Mouse (Mus musculus): ENCODE measurements at regions not wholly inside any gene's neighbourhood (a gene's known extent, or its start where the extent isn't known, plus 50 kb on each side); places are given as distances from the start of the nearest gene placed in this dataset.

- Histone ChIP-seq H3K36me3 (no peaks in the 10 kb centered on the region), H3K4me3 (replicated peaks) (no peak overlapping the region), H3K27ac (replicated peaks) (0 out of 2 replicates have a peak overlapping the region, but pooled peaks have one; percentile 36), H3K4me1 (no peaks in the 10 kb centered on the region; the same call in 1 of the 2 replicates), H3K27me3 (no peaks in the 10 kb centered on the region; the same call in 1 of the 2 replicates), H3K4me2 (replicated peaks) (no peak overlapping the region), H3K9me3 (replicated peaks) (no peaks in the 10 kb centered on the region), H3K9ac (no peak overlapping the region)
- peak; percentile 83 for ATAC-seq (ENCODE audit: insufficient number of reproducible peaks, low FRiP score, low TSS enrichment, low read depth)
- WGBS = 40% methylated on average over 10 of the region's 10 CpGs
Observed at GRCm38 (mm10) chr4:8945116-8945515, 706.3 kb upstream of the Car8 start.

- no peak overlapping the region for H3K9ac ChIP-seq
- H3K4me3 ChIP-seq (replicated peaks) = no peak overlapping the region
- peaks cover 3% of the 10 kb centered on the region; the same call in 1 of the 2 replicates for H3K4me1 ChIP-seq
- 24% methylated on average over 5 of the region's 5 CpGs for WGBS
- H3K27ac ChIP-seq (replicated peaks) = no peak overlapping the region
- H3K4me2 ChIP-seq (replicated peaks) = no peak overlapping the region
- H3K9me3 ChIP-seq (replicated peaks) = no peaks in the 10 kb centered on the region
- no peaks in the 10 kb centered on the region; the same call in 1 of the 2 replicates for H3K27me3 ChIP-seq
- ATAC-seq (ENCODE audit: insufficient number of reproducible peaks, low FRiP score, low TSS enrichment, low read depth) = no peak
- H3K36me3 ChIP-seq = no peaks in the 10 kb centered on the region
Observed at GRCm38 (mm10) chr4:8943080-8943479, 704.2 kb upstream of the Car8 start.

GRCm38 (mm10) chr4:8938948-8939411 lies 700.1 kb upstream of the Car8 start:
- Histone ChIP-seq H3K4me3 (replicated peaks) (no peak overlapping the region), H3K9me3 (replicated peaks) (no peaks in the 10 kb centered on the region), H3K9ac (no peak overlapping the region), H3K4me2 (replicated peaks) (no peak overlapping the region), H3K27ac (replicated peaks) (no peak overlapping the region), H3K36me3 (no peaks in the 10 kb centered on the region), H3K27me3 (no peaks in the 10 kb centered on the region; the same call in 1 of the 2 replicates), H3K4me1 (0 out of 2 replicates have a peak, but pooled peaks cover 3% of the 10 kb centered on the region)
- ATAC-seq (ENCODE audit: insufficient number of reproducible peaks, low FRiP score, low TSS enrichment, low read depth) = peak; percentile 68
- WGBS = 50% methylated on average over 6 of the region's 6 CpGs

- 38% methylated on average over 2 of the region's 2 CpGs for WGBS
- no peak overlapping the region for H3K27ac ChIP-seq (replicated peaks)
- 0 out of 2 replicates have a peak, but pooled peaks cover 3% of the 10 kb centered on the region for H3K4me1 ChIP-seq
- H3K9me3 ChIP-seq (replicated peaks) = no peaks in the 10 kb centered on the region
- no peak overlapping the region for H3K9ac ChIP-seq
- no peak for ATAC-seq (ENCODE audit: insufficient number of reproducible peaks, low FRiP score, low TSS enrichment, low read depth)
- no peak overlapping the region for H3K4me2 ChIP-seq (replicated peaks)
- no peaks in the 10 kb centered on the region; the same call in 1 of the 2 replicates for H3K27me3 ChIP-seq
- no peak overlapping the region for H3K4me3 ChIP-seq (replicated peaks)
- H3K36me3 ChIP-seq = no peaks in the 10 kb centered on the region
Observed at GRCm38 (mm10) chr4:8935899-8936298, 697.1 kb upstream of the Car8 start.

GRCm38 (mm10) chr4:8934541-8934940 lies 695.7 kb upstream of the Car8 start:
- Histone ChIP-seq H3K36me3 (no peaks in the 10 kb centered on the region), H3K4me2 (replicated peaks) (no peak overlapping the region), H3K4me3 (replicated peaks) (no peak overlapping the region), H3K9me3 (replicated peaks) (no peaks in the 10 kb centered on the region), H3K27ac (replicated peaks) (no peak overlapping the region), H3K4me1 (0 out of 2 replicates have a peak, but pooled peaks cover under 1% of the 10 kb centered on the region), H3K27me3 (no peaks in the 10 kb centered on the region), H3K9ac (no peak overlapping the region)
- 72% methylated on average over 1 of the region's 1 CpGs for WGBS
- ATAC-seq (ENCODE audit: insufficient number of reproducible peaks, low FRiP score, low TSS enrichment, low read depth) = no peak

GRCm38 (mm10) chr4:8929346-8929745 lies 690.5 kb upstream of the Car8 start:
- Histone ChIP-seq H3K4me1 (0 out of 2 replicates have a peak, but pooled peaks cover 4% of the 10 kb centered on the region), H3K27me3 (no peaks in the 10 kb centered on the region), H3K9ac (no peak overlapping the region), H3K4me3 (replicated peaks) (no peak overlapping the region), H3K36me3 (no peaks in the 10 kb centered on the region), H3K4me2 (replicated peaks) (no peak overlapping the region), H3K9me3 (replicated peaks) (no peaks in the 10 kb centered on the region), H3K27ac (replicated peaks) (no peak overlapping the region)
- no peak for ATAC-seq (ENCODE audit: insufficient number of reproducible peaks, low FRiP score, low TSS enrichment, low read depth)
- WGBS = 79% methylated on average over 4 of the region's 4 CpGs

GRCm38 (mm10) chr4:8928551-8929305 lies 689.9 kb upstream of the Car8 start:
- H3K27me3 ChIP-seq = no peaks in the 10 kb centered on the region
- no peak for ATAC-seq (ENCODE audit: insufficient number of reproducible peaks, low FRiP score, low TSS enrichment, low read depth)
- H3K27ac ChIP-seq (replicated peaks) = no peak overlapping the region
- WGBS = 74% methylated on average over 17 of the region's 17 CpGs
- no peaks in the 10 kb centered on the region for H3K9me3 ChIP-seq (replicated peaks)
- H3K4me3 ChIP-seq (replicated peaks) = no peak overlapping the region
- H3K9ac ChIP-seq = no peak overlapping the region
- H3K36me3 ChIP-seq = no peaks in the 10 kb centered on the region
- H3K4me2 ChIP-seq (replicated peaks) = no peak overlapping the region
- 0 out of 2 replicates have a peak, but pooled peaks cover 4% of the 10 kb centered on the region for H3K4me1 ChIP-seq

- no peaks in the 10 kb centered on the region for H3K9me3 ChIP-seq (replicated peaks)
- ATAC-seq (ENCODE audit: insufficient number of reproducible peaks, low FRiP score, low TSS enrichment, low read depth) = peak; percentile 45; the same call in 1 of the 2 replicates
- 0 out of 2 replicates have a peak, but pooled peaks cover 5% of the 10 kb centered on the region for H3K27me3 ChIP-seq
- no peak overlapping the region for H3K27ac ChIP-seq (replicated peaks)
- H3K9ac ChIP-seq = no peak overlapping the region
- 32% methylated on average over 8 of the region's 8 CpGs for WGBS
- no peaks in the 10 kb centered on the region for H3K36me3 ChIP-seq
- peaks cover 8% of the 10 kb centered on the region; the same call in 1 of the 2 replicates for H3K4me1 ChIP-seq
- no peak overlapping the region for H3K4me3 ChIP-seq (replicated peaks)
- H3K4me2 ChIP-seq (replicated peaks) = no peak overlapping the region
Observed at GRCm38 (mm10) chr4:8927276-8927906, 688.5 kb upstream of the Car8 start.

GRCm38 (mm10) chr4:8926642-8927275 lies 687.9 kb upstream of the Car8 start:
- H3K4me1 ChIP-seq = peaks cover 14% of the 10 kb centered on the region
- no peaks in the 10 kb centered on the region for H3K9me3 ChIP-seq (replicated peaks)
- no peaks in the 10 kb centered on the region for H3K36me3 ChIP-seq
- no peak overlapping the region for H3K4me3 ChIP-seq (replicated peaks)
- no peak overlapping the region for H3K4me2 ChIP-seq (replicated peaks)
- no peak overlapping the region for H3K9ac ChIP-seq
- 0 out of 2 replicates have a peak, but pooled peaks cover 5% of the 10 kb centered on the region for H3K27me3 ChIP-seq
- no peak overlapping the region for H3K27ac ChIP-seq (replicated peaks)
- WGBS = 44% methylated on average over 9 of the region's 9 CpGs
- ATAC-seq (ENCODE audit: insufficient number of reproducible peaks, low FRiP score, low TSS enrichment, low read depth) = no peak

- no peak overlapping the region for H3K4me3 ChIP-seq (replicated peaks)
- peaks cover 18% of the 10 kb centered on the region for H3K4me1 ChIP-seq
- ATAC-seq (ENCODE audit: insufficient number of reproducible peaks, low FRiP score, low TSS enrichment, low read depth) = peak; percentile 27
- no peak overlapping the region for H3K4me2 ChIP-seq (replicated peaks)
- no peak overlapping the region for H3K9ac ChIP-seq
- WGBS = 50% methylated on average over 8 of the region's 8 CpGs
- no peaks in the 10 kb centered on the region for H3K36me3 ChIP-seq
- 0 out of 2 replicates have a peak, but pooled peaks cover 5% of the 10 kb centered on the region for H3K27me3 ChIP-seq
- H3K27ac ChIP-seq (replicated peaks) = no peak overlapping the region
- H3K9me3 ChIP-seq (replicated peaks) = no peaks in the 10 kb centered on the region
Observed at GRCm38 (mm10) chr4:8922695-8923363, 684.0 kb upstream of the Car8 start.
